In genomic region chr16:11896411-11896810, GRCm38 (mm10) we compare ENCODE assay signal across 25 mouse cellular contexts. TPM values are rescaled to one million over a fixed set of nuclear protein-coding genes. Genes with fewer than 3 reads are reported as not detected.
DNase-seq lines count a peak whose midpoint lies in the region; ATAC-seq lines count a peak whose summit lies in the region.
"Had no signal": no experiment of that assay in that cellular context is flagged by ENCODE, and none has a peak within 500 bp of the region (broad histone marks: within the 10 kb centered on the region; RNA-seq: fewer than 3 reads in every experiment).

No protein-coding gene starts in this region.

- no peak overlapping the region for H3K9ac ChIP-seq in forebrain, embryonic 13.5 days
- H3K9ac ChIP-seq: forebrain, postnatal 0 days; hindbrain, embryonic 12.5 days; limb, embryonic 15.5 days; liver, embryonic 15.5 days had no signal

- no peaks in the 10 kb centered on the region for H3K27me3 ChIP-seq in megakaryocyte, embryonic 14.5 days (replicated peaks)
- no peaks in the 10 kb centered on the region for H3K27me3 ChIP-seq in forebrain, embryonic 13.5 days
- H3K27me3 ChIP-seq: hindbrain, embryonic 12.5 days; limb, embryonic 15.5 days; liver, embryonic 15.5 days had no signal

- peaks cover 70% of the 10 kb centered on the region for H3K36me3 ChIP-seq in megakaryocyte, embryonic 14.5 days (replicated peaks; ENCODE audit: low read length)
- H3K36me3 ChIP-seq in forebrain, embryonic 13.5 days (ENCODE audit: poor library complexity, severe bottlenecking), result no peaks in the 10 kb centered on the region
- H3K36me3 ChIP-seq: forebrain, embryonic 10.5 days; hindbrain, embryonic 12.5 days; liver, embryonic 15.5 days had no signal

- H3K4me3 ChIP-seq in megakaryocyte, embryonic 14.5 days (replicated peaks), result peak overlapping the region; percentile 35
- H3K4me3 ChIP-seq in forebrain, embryonic 13.5 days, result no peak overlapping the region
- H3K4me3 ChIP-seq: forebrain, embryonic 10.5 days; heart, adult 2 months; hindbrain, embryonic 12.5 days; limb, embryonic 15.5 days; liver, embryonic 15.5 days had no signal

- ATAC-seq in megakaryocyte, adult 5-6 weeks (ENCODE audit: poor library complexity, severe bottlenecking), result no peak
- peak; percentile 90 for ATAC-seq in CD4-positive, CD25-positive, alpha-beta regulatory T cell, adult 4 months
- ATAC-seq in forebrain, embryonic 13.5 days, result no peak
- ATAC-seq: forebrain, postnatal 0 days had no signal

- no peak overlapping the region for H3K4me2 ChIP-seq in forebrain, embryonic 13.5 days
- H3K4me2 ChIP-seq: hindbrain, embryonic 12.5 days; limb, embryonic 15.5 days; liver, embryonic 15.5 days; midbrain, embryonic 11.5 days had no signal

- DNase-seq in induced T-regulatory cell, adult 2 months (ENCODE audit: low read depth), result peak; percentile 73
- no peak for DNase-seq in liver
- no peak for DNase-seq in ovary, postnatal 36 days (ENCODE audit: low spot score)
- DNase-seq: adrenal gland, adult 8-10 months; cerebellum, adult 18-20 months; cerebellum, postnatal 14 days; forebrain, postnatal 0 days; gastrocnemius, postnatal 25 days; heart, adult 2 months; kidney, adult 18-20 months; left cerebral cortex, postnatal 4 days; lung, postnatal 4 days; right cerebral cortex, adult 18-20 months; right cerebral cortex, postnatal 4 days; thymus, postnatal 25 days had no signal

- 86% methylated on average over 5 of the region's 5 CpGs for WGBS in forebrain, embryonic 13.5 days

- H3K4me1 ChIP-seq in megakaryocyte, embryonic 14.5 days, result peaks cover 33% of the 10 kb centered on the region
- H3K4me1 ChIP-seq in forebrain, embryonic 13.5 days, result no peaks in the 10 kb centered on the region
- H3K4me1 ChIP-seq: forebrain, embryonic 10.5 days; hindbrain, embryonic 12.5 days; limb, embryonic 15.5 days had no signal

- H3K9me3 ChIP-seq in megakaryocyte, embryonic 14.5 days, result no peaks in the 10 kb centered on the region
- no peaks in the 10 kb centered on the region for H3K9me3 ChIP-seq in forebrain, embryonic 13.5 days (replicated peaks)
- H3K9me3 ChIP-seq: forebrain, embryonic 10.5 days; hindbrain, embryonic 12.5 days; limb, embryonic 15.5 days; liver, embryonic 15.5 days had no signal

- H3K27ac ChIP-seq in forebrain, embryonic 13.5 days, result no peak overlapping the region
- H3K27ac ChIP-seq: forebrain, embryonic 10.5 days; heart, adult 2 months; hindbrain, embryonic 12.5 days; kidney, postnatal 0 days; limb, embryonic 15.5 days; liver, embryonic 15.5 days had no signal

RNA-seq across cellular contexts. Expression of gene Cpped1, which starts 12.8 kb away (rescaled TPM):
- polyA plus RNA-seq in megakaryocyte, embryonic 14.5 days (2012; ENCODE audit: insufficient read depth, low replicate concordance), result 5.1 and 11.2 TPM in 2 replicates
- total RNA-seq in megakaryocyte, adult 5-6 weeks (2015), result 12.5 and 15.8 TPM in 2 replicates
- 9.9 and 10.5 TPM in 2 replicates for total RNA-seq in megakaryocyte, adult 5-6 weeks (2017)
- 10 to 100 TPM in 1 of 2 experiments, 1 to 10 TPM in 1; 8.7 to 11.7 TPM for polyA plus RNA-seq in CD4-positive, CD25-positive, alpha-beta regulatory T cell, adult 4 months (2017; shearing (Covaris generic))
- 11.9 and 13.7 TPM in 2 replicates for polyA plus RNA-seq in forebrain, embryonic 13.5 days (2015; fragmentation: Nextera tagmentation; extraction: Ambion mirVana)
